Mouse (Mus musculus) kidney, adult 2 months (tissue): Measurements from ENCODE around the gene Mprip.

ENCODE experiments used
- CTCF ChIP-seq: fragments of 200-500 bp; conservative IDR thresholded peaks from 2 replicates; pipeline ENCODE4 v1.5.1; 2011; ENCODE audit warnings: low read depth, mild to moderate bottlenecking, control low read depth, low read length, moderate library complexity, mixed read lengths; ENCODE audit not compliant: insufficient read depth, insufficient read length
- POLR2A ChIP-seq: fragments of 200-500 bp; IDR thresholded peaks from one replicate; pipeline ENCODE4 v1.6.1; 2011; ENCODE audit warnings: low read depth, low read length, control low read depth

DNA sequence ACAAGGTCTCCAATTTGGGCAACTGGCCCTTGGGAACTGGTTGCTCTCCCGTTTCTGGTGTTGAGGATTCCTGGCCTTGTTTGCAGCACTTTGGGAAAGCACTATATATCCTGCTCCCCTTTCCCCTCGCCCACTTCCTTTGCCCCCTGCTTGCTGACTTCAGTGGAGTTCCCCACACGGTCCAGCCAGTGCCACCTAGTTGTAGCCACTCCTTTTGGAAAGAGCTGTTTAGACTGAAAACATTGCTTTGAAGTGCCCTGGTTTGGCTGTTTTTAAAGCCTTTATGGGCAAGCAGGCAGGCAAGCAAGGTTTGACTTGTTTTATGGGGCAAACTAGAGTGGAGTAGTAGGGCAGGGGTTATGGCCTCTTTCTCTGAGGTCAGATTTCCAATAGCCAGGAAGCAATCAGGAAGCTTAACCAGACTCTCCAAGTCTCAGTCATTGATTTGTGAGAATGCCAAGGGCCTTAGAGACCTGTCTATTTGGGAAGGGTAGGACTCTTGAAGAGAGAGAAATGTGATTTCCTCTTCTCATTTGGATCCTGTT lies 2.7 kb downstream of the Mprip start:
- TF ChIP-seq CTCF (no peak), POLR2A (no peak)
